Mouse (Mus musculus) kidney, adult 2 months (tissue): ENCODE results near the gene Scgb1b15. TPM values are rescaled to one million over a fixed set of nuclear protein-coding genes. Genes with fewer than 3 reads are reported as not detected.
"Not testable (repeated sequence)": the region's sequence is repeated elsewhere in the genome, so short reads cannot be mapped to it uniquely, and the experiment has no call there.

Source experiments
- DNase-seq: peaks from one replicate; pipeline ENCODE4 v3.0.0; 2021
- H3K27ac ChIP-seq: fragments of 200-500 bp; 2 replicates; pipeline ENCODE4 v1.5.1; 2012; ENCODE audit warnings: low read depth, low read length, control low read depth, inconsistent platforms; ENCODE audit not compliant: insufficient read depth
- H3K27me3 ChIP-seq: fragments of 200-500 bp; replicated peaks from 2 replicates; pipeline ENCODE4 v1.6.1; 2012; ENCODE audit warnings: mild to moderate bottlenecking, moderate library complexity, low read length, inconsistent platforms; ENCODE audit not compliant: control insufficient read depth, insufficient read depth
- H3K36me3 ChIP-seq: fragments of 200-500 bp; 2 replicates; pipeline ENCODE4 v1.6.1; 2012; ENCODE audit warnings: mild to moderate bottlenecking, moderate library complexity, low read length, inconsistent platforms; ENCODE audit not compliant: control insufficient read depth, insufficient read depth
- H3K4me1 ChIP-seq: fragments of 200-500 bp; 2 replicates; pipeline ENCODE4 v1.6.1; 2011; ENCODE audit warnings: low read length; ENCODE audit not compliant: control insufficient read depth, insufficient read depth
- H3K4me3 ChIP-seq: fragments of 200-500 bp; 2 replicates; pipeline ENCODE4 v1.5.1; 2011; ENCODE audit warnings: mild to moderate bottlenecking, low read depth, low read length, control low read depth; ENCODE audit not compliant: insufficient read depth
- polyA plus RNA-seq: library from polyadenylated mRNA; depleted of rRNA; stranded (reverse); fragments of >200 nt; gene quantifications from 2 replicates; pipeline ENCODE4 v1.2.3, GENCODE M21; 2012; rRNA removed

Gene Scgb1b15
- not detected in 2 replicates for polyA plus RNA-seq

- H3K36me3 ChIP-seq, H3K27ac ChIP-seq, H3K4me1 ChIP-seq, DNase-seq, H3K27me3 ChIP-seq, H3K4me3 ChIP-seq: not testable (repeated sequence)
Observed at GRCm38 (mm10) chr7:32836254-32836653, at the start of gene Scgb1b15. Gene Scgb1b15, plus strand, starts transcription at chr7:32836554.

GRCm38 (mm10) chr7:32829562-32829961, 6.8 kb upstream of the Scgb1b15 start, which contains the start of gene Scgb2b15:
Gene Scgb2b15, minus strand, starts transcription at chr7:32829662.
- H3K27ac ChIP-seq, H3K27me3 ChIP-seq: not testable (repeated sequence)

More at GRCm38 (mm10) chr7:32829562-32829961, 6.8 kb upstream of the Scgb1b15 start, which contains the start of gene Scgb2b15:
- DNase-seq, H3K4me1 ChIP-seq, H3K4me3 ChIP-seq, H3K36me3 ChIP-seq: not testable (repeated sequence)

Other genes with a start within 250 kb of the Scgb1b15 start
- not detected in 2 replicates for gene Scgb2b15, start 6.9 kb upstream of the Scgb1b15 start, polyA plus RNA-seq
- gene Scgb2b17, start 220.0 kb downstream of the Scgb1b15 start, polyA plus RNA-seq: not detected in 2 replicates
- gene Scgb1b17, start 226.9 kb downstream of the Scgb1b15 start, polyA plus RNA-seq: not detected in 2 replicates